Mouse (Mus musculus): ENCODE results near the gene Tsg101.

Gene Tsg101

GRCm38 (mm10) chr7:46871988-46872387 lies 47.8 kb downstream of the Tsg101 start:
- DNase-seq = no peak

DNA sequence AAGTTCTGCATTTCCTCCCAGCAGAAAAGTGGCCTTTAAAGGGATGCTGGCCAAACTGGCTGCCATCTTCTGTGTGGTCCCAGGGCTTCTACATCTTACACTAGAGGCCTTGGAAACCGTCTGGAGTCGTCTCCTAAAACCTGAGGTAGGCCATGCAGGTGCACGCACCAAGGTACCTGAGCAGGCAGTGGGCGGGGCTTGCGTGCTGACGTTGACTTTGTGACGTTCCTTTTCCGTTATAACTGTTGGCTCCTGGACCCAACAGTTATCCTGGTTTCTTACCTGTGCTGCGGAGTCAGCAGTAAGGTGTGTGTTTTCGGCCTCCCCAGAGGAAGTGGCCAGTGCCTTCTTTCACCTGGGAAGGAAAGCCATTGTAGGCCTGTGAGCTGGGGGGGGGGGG lies 58.8 kb downstream of the Tsg101 start, which contains the start of gene Ldhc:
TSS of gene Ldhc (plus strand) at position 208 of the 400 bp plus-strand sequence.
- no peak for DNase-seq

GRCm38 (mm10) chr7:46859031-46859430 lies 60.7 kb downstream of the Tsg101 start:
- DNase-seq = no peak

- DNase-seq = no peak
Observed at GRCm38 (mm10) chr7:46857436-46857835, 62.3 kb downstream of the Tsg101 start.

- DNase-seq = no peak
Observed at GRCm38 (mm10) chr7:46855866-46856560, 63.8 kb downstream of the Tsg101 start.

GRCm38 (mm10) chr7:46853365-46853764 lies 66.4 kb downstream of the Tsg101 start:
- no peak for DNase-seq

- no peak for DNase-seq
Observed at GRCm38 (mm10) chr7:46852666-46853065, 67.1 kb downstream of the Tsg101 start.

- DNase-seq = no peak
Observed at GRCm38 (mm10) chr7:46851026-46851425, 68.7 kb downstream of the Tsg101 start.

DNA sequence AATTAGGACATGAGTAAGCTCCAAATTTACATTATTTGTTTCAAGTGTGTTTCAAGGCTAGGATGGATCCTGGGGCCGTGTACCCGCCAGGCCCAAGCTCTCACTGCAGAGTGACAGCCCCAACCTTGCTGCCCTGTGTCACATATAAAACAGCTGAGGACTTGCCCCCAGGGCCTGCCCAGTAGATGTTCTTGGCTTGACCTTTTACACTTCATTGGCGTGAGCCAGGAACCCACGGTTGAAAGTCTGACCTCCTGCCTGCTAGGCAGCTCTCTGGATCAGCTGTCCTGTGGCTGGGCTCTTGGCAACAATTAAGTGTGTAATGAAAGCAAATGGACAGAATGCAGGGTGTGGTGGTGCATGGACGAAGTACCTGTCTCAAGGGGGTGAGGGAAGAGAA lies 70.5 kb downstream of the Tsg101 start:
- no peak for DNase-seq

- DNase-seq = peak; percentile 71 to 75
Observed at GRCm38 (mm10) chr7:46846486-46847244, 73.1 kb downstream of the Tsg101 start.

- DNase-seq = peak; percentile 48 to 50
Observed at GRCm38 (mm10) chr7:46845978-46846485, 73.7 kb downstream of the Tsg101 start.

DNA sequence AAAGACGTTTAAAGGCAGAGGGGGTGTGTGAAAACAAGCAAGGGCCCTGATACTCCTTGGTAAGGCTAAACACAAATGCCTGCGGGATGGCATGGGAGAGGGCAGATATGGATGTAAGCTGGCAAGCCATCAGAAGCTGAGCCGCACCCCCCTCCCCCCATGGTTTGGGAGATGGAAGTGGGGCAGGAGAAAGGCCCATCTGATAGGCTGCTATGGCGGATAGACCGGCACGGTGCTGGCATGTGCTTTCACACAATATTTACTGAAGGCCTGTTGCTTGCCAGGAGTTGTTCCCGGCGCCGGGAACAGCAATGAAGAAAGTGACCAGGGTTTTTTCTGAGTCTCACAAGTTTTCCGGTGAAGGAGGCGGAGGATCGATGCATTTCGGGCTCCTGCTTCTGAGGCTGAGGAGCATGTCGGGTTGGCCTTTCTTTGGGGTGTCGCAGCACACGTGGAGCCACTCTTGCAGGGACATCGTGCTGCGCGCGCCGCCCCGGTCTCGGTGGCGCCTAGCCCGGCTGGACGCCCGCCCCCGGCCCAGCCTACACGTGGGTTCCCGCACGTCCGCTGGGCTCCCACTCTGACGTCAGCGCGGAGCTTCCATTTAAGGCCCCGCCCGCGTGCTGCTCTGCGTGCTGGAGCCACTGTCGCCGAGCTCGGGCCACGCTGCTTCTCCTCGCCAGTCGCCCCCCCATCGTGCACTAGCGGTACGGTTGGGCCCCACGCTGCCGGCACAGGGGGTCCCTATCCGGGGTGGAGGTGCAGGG lies 74.4 kb downstream of the Tsg101 start:
- DNase-seq = peak; percentile 96

DNA sequence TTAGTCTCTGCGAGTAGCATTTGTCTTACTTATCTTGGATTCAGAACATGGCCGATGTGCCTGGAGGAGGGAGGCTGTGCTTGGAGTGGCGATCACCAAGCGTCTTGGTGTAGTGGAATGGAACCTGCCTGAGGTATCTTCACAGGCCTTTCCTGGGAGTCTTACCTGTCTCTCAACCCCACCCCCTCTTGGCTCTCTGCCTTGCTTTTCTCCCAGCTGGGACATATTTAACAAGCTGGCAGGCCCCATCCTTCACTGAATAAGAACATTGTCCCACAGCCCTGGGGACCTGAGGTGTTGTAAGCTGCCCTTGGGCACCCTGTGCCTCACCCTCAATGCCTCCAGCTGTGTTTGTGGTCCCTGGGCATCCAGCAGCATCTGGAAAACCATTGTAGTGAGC lies 76.2 kb downstream of the Tsg101 start:
- DNase-seq = no peak

GRCm38 (mm10) chr7:46842278-46842677 lies 77.5 kb downstream of the Tsg101 start:
- DNase-seq = peak in 1 of 2 experiments; percentile 47

DNA sequence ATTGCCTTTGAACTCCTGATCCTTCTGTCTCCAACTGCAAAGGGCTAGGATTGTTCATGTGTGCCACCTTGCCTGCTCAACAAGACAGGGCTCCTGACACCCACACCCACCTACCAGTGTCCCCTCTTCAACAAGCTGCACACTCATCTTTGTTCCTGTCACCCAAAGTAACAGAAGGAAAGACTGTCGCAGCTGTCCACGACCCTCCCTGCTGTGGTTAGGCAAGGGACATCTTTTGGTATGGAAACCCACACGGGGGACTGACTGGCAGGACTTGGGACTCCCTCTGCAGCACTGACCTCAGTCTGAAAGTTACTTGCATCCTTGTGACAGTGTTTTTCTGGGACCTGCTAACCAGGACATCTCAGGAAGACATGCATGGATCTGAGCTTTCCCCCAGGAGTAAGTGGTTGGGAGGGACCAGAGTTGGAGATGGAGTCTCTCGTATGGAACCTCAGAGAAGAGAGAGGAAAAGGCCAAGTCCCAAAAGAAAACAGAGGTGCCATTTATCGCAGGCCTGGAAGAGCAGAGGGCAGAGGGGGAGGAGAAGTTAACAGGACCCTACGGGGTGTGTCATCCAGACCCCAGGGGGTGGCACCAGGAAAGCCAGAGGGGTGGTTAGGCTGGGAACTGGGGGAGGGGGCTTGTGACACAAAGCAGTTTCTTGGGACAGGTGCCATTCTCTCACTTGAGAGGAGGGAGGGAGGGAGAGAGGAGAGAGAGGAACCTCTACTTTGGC lies 78.8 kb downstream of the Tsg101 start, which contains the start of gene Ldha:
TSS of gene Ldha (plus strand) at position 689 of the 739 bp plus-strand sequence.
- DNase-seq = peak in 1 of 2 experiments; percentile 16

- DNase-seq = peak; percentile 66 to 85
Observed at GRCm38 (mm10) chr7:46840326-46840725, 79.4 kb downstream of the Tsg101 start.

- no peak for DNase-seq
Observed at GRCm38 (mm10) chr7:46839861-46840260, 79.9 kb downstream of the Tsg101 start.

- DNase-seq = peak; percentile 48 to 58
Observed at GRCm38 (mm10) chr7:46839446-46839845, 80.3 kb downstream of the Tsg101 start.

Measured in lung, postnatal 4 days (tissue).